Mouse (Mus musculus): ENCODE results near the gene Cldn18. TPM values are rescaled to one million over a fixed set of nuclear protein-coding genes. Genes with fewer than 3 reads are reported as not detected.

Gene Cldn18
- polyA plus RNA-seq, 2 experiments, result not detected

GRCm38 (mm10) chr9:99729943-99730646 lies 13.0 kb upstream of the Cldn18 start:
- Histone ChIP-seq H3K9ac (ENCODE audit: low read depth, low read length, severe bottlenecking) (no peak overlapping the region), H3K27me3 (ENCODE audit: control insufficient read depth, insufficient read depth, low read length) (no peaks in the 10 kb centered on the region), H3K4me1 (ENCODE audit: control insufficient read depth, insufficient read depth, low read length) (no peaks in the 10 kb centered on the region), H3K36me3 (ENCODE audit: control insufficient read depth, insufficient read depth, low read length) (no peaks in the 10 kb centered on the region), H3K4me3 (replicated peaks; ENCODE audit: low read length) (no peak overlapping the region), H3K4me2 (replicated peaks; ENCODE audit: low read depth, low read length, severe bottlenecking) (no peak overlapping the region), H3K9me3 (ENCODE audit: control insufficient read depth, low read length) (no peaks in the 10 kb centered on the region), H3K27ac (replicated peaks; ENCODE audit: low read depth, low read length) (no peak overlapping the region)
- WGBS, result 34% methylated on average over 15 of the region's 15 CpGs
- ATAC-seq (ENCODE audit: low FRiP score, low read depth) (peak; percentile 84), DNase-seq (ENCODE audit: low spot score) (peak; percentile 69)
- no peak for TF ChIP-seq POLR2A (IDR thresholded peaks at IDR 0.05; ENCODE audit: borderline replicate concordance, extremely low read depth, insufficient read depth, insufficient read length)

- Histone ChIP-seq H3K27ac (replicated peaks; ENCODE audit: low read depth, low read length) (no peak overlapping the region), H3K9ac (ENCODE audit: low read depth, low read length, severe bottlenecking) (no peak overlapping the region), H3K9me3 (ENCODE audit: control insufficient read depth, low read length) (no peaks in the 10 kb centered on the region), H3K36me3 (ENCODE audit: control insufficient read depth, insufficient read depth, low read length) (no peaks in the 10 kb centered on the region), H3K4me3 (replicated peaks; ENCODE audit: low read length) (no peak overlapping the region), H3K27me3 (ENCODE audit: control insufficient read depth, insufficient read depth, low read length) (no peaks in the 10 kb centered on the region), H3K4me1 (ENCODE audit: control insufficient read depth, insufficient read depth, low read length) (no peaks in the 10 kb centered on the region), H3K4me2 (replicated peaks; ENCODE audit: low read depth, low read length, severe bottlenecking) (no peak overlapping the region)
- no peak for TF ChIP-seq POLR2A (IDR thresholded peaks at IDR 0.05; ENCODE audit: borderline replicate concordance, extremely low read depth, insufficient read depth, insufficient read length)
- 70% methylated on average over 11 of the region's 11 CpGs for WGBS
- DNase-seq (ENCODE audit: low spot score) (no peak), ATAC-seq (ENCODE audit: low FRiP score, low read depth) (no peak)
Measured at GRCm38 (mm10) chr9:99727819-99728218, 10.8 kb upstream of the Cldn18 start.

GRCm38 (mm10) chr9:99725278-99725677 lies 8.2 kb upstream of the Cldn18 start:
- no peak for DNase-seq (ENCODE audit: low spot score)
- no peak for TF ChIP-seq POLR2A (IDR thresholded peaks at IDR 0.05; ENCODE audit: borderline replicate concordance, extremely low read depth, insufficient read depth, insufficient read length)
- no peaks in the 10 kb centered on the region for H3K36me3 ChIP-seq (ENCODE audit: control insufficient read depth, insufficient read depth, low read length)
- H3K27me3 ChIP-seq (ENCODE audit: control insufficient read depth, insufficient read depth, low read length), result no peaks in the 10 kb centered on the region
- no peak for ATAC-seq (ENCODE audit: low FRiP score, low read depth)
- no peak overlapping the region for H3K4me3 ChIP-seq (replicated peaks; ENCODE audit: low read length)
- no peak overlapping the region for H3K4me2 ChIP-seq (replicated peaks; ENCODE audit: low read depth, low read length, severe bottlenecking)
- 75% methylated on average over 8 of the region's 8 CpGs for WGBS
- no peak overlapping the region for H3K9ac ChIP-seq (ENCODE audit: low read depth, low read length, severe bottlenecking)
- H3K27ac ChIP-seq (replicated peaks; ENCODE audit: low read depth, low read length), result no peak overlapping the region
- H3K4me1 ChIP-seq (ENCODE audit: control insufficient read depth, insufficient read depth, low read length), result no peaks in the 10 kb centered on the region
- H3K9me3 ChIP-seq (ENCODE audit: control insufficient read depth, low read length), result no peaks in the 10 kb centered on the region

GRCm38 (mm10) chr9:99720011-99720410 lies 2.9 kb upstream of the Cldn18 start:
- TF ChIP-seq POLR2A (IDR thresholded peaks at IDR 0.05; ENCODE audit: borderline replicate concordance, extremely low read depth, insufficient read depth, insufficient read length), result no peak
- H3K27ac ChIP-seq (replicated peaks; ENCODE audit: low read depth, low read length), result no peak overlapping the region
- no peaks in the 10 kb centered on the region for H3K4me1 ChIP-seq (ENCODE audit: control insufficient read depth, insufficient read depth, low read length)
- no peak overlapping the region for H3K4me2 ChIP-seq (replicated peaks; ENCODE audit: low read depth, low read length, severe bottlenecking)
- no peaks in the 10 kb centered on the region for H3K9me3 ChIP-seq (ENCODE audit: control insufficient read depth, low read length)
- WGBS, result 33% methylated on average over 1 of the region's 1 CpGs
- DNase-seq (ENCODE audit: low spot score), result no peak
- no peak for ATAC-seq (ENCODE audit: low FRiP score, low read depth)
- H3K9ac ChIP-seq (ENCODE audit: low read depth, low read length, severe bottlenecking), result no peak overlapping the region
- no peaks in the 10 kb centered on the region for H3K36me3 ChIP-seq (ENCODE audit: control insufficient read depth, insufficient read depth, low read length)
- no peak overlapping the region for H3K4me3 ChIP-seq (replicated peaks; ENCODE audit: low read length)
- H3K27me3 ChIP-seq (ENCODE audit: control insufficient read depth, insufficient read depth, low read length), result no peaks in the 10 kb centered on the region

- no peak for TF ChIP-seq POLR2A (IDR thresholded peaks at IDR 0.05; ENCODE audit: borderline replicate concordance, extremely low read depth, insufficient read depth, insufficient read length)
- no peak for DNase-seq (ENCODE audit: low spot score)
- Histone ChIP-seq H3K36me3 (ENCODE audit: control insufficient read depth, insufficient read depth, low read length) (no peaks in the 10 kb centered on the region), H3K4me1 (ENCODE audit: control insufficient read depth, insufficient read depth, low read length) (no peaks in the 10 kb centered on the region), H3K27ac (replicated peaks; ENCODE audit: low read depth, low read length) (no peak overlapping the region), H3K4me2 (replicated peaks; ENCODE audit: low read depth, low read length, severe bottlenecking) (no peak overlapping the region), H3K9me3 (ENCODE audit: control insufficient read depth, low read length) (no peaks in the 10 kb centered on the region), H3K4me3 (replicated peaks; ENCODE audit: low read length) (no peak overlapping the region), H3K9ac (ENCODE audit: low read depth, low read length, severe bottlenecking) (no peak overlapping the region), H3K27me3 (ENCODE audit: control insufficient read depth, insufficient read depth, low read length) (no peaks in the 10 kb centered on the region)
- 82% methylated on average over 4 of the region's 4 CpGs for WGBS
- no peak for ATAC-seq (ENCODE audit: low FRiP score, low read depth)
Measured at GRCm38 (mm10) chr9:99710297-99710696, 6.8 kb downstream of the Cldn18 start.

Measured in limb, embryonic 14.5 days (tissue).